In the genomic region with DNA sequence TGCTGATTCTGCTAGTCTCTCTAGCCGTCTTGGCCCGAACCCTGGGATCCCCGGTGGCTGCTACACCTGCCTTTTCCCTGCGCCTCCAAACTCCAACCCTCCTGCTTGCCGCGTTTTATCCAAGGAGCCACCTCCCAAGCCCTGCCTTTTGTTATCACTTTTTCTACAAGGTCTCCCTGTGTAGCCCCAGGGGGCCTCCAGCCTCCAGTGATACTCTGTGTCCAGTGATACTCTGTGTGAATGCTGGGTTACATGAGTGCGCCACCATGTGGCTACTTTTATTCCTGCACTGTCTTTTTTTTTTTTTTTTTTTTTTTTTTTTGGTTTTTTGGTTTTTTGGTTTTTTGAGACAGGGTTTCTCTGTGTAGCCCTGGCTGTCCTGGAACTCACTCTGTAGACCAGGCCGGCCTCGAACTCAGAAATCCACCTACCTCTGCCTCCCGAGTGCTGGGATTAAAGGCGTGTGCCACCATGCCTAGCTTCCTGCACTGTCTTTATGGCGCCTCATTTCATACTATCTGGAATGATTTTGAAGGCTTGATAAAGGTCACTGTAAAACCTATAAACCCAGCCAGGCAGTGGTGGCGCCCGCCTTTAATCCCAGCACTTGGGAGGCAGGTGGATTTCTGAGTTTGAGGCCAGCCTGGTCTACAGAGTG, we compare ENCODE assay signal across 11 mouse cellular contexts. TPM values are rescaled to one million over a fixed set of nuclear protein-coding genes. Genes with fewer than 3 reads are reported as not detected.
A peak's percentile ranks its signal among the peaks of the same experiment; 100 is the strongest.
DNase-seq lines count a peak whose midpoint lies in the region; ATAC-seq and TF ChIP-seq lines count a peak whose summit lies in the region.
"Not testable (repeated sequence)": the region's sequence is repeated elsewhere in the genome, so short reads cannot be mapped to it uniquely, and the experiment has no call there.
"Had no signal": no experiment of that assay in that cellular context is flagged by ENCODE, and none has a peak within 500 bp of the region (broad histone marks: within the 10 kb centered on the region; RNA-seq: fewer than 3 reads in every experiment).

No protein-coding gene starts in this region.

- peak; percentile 72; the same call in 1 of the 2 replicates for ATAC-seq in common myeloid progenitor, adult 5-6 weeks (replicated peaks; ENCODE audit: low read depth, poor library complexity, severe bottlenecking)
- 0 out of 2 replicates have a peak, but pooled peaks have one; percentile 42 for ATAC-seq in intestine, postnatal 0 days
- not testable (repeated sequence) for ATAC-seq in liver, embryonic 14.5 days (ENCODE audit: insufficient read depth); stomach, postnatal 0 days (ENCODE audit: low FRiP score, low TSS enrichment)

- 32% methylated on average over 14 of the region's 14 CpGs for WGBS in intestine, postnatal 0 days
- 36% methylated on average over 14 of the region's 14 CpGs for WGBS in liver, embryonic 14.5 days (ENCODE audit: insufficient replicate concordance)
- 38% methylated on average over 14 of the region's 14 CpGs for WGBS in stomach, postnatal 0 days

- TF ChIP-seq CTCF in ES-Bruce4 (IDR thresholded peaks at IDR 0.05; ENCODE audit: low read depth, low read length): peak; percentile 30
- peak; percentile 59 for TF ChIP-seq CTCF in bone marrow macrophage, adult 2 months (IDR thresholded peaks at IDR 0.05; ENCODE audit: low read depth, low read length)
- peak; percentile 75 for TF ChIP-seq CTCF in intestine, postnatal 0 days (IDR thresholded peaks at IDR 0.05; ENCODE audit: low read depth)
- TF ChIP-seq CTCF in liver, embryonic 14.5 days (IDR thresholded peaks at IDR 0.05; ENCODE audit: low read depth): peak; percentile 64
- TF ChIP-seq CTCF in stomach, postnatal 0 days (IDR thresholded peaks at IDR 0.05; ENCODE audit: low read depth): peak; percentile 76

- H3K4me1 ChIP-seq in ES-Bruce4 (ENCODE audit: control insufficient read depth, insufficient read depth, low read length); intestine, postnatal 0 days (replicated peaks; ENCODE audit: control insufficient read depth, insufficient read depth, low read length); liver, embryonic 14.5 days (replicated peaks; ENCODE audit: control insufficient read depth in 2 of 2, insufficient read depth in 2 of 2, low read length in 1 of 2); stomach, postnatal 0 days (replicated peaks; ENCODE audit: control insufficient read depth, insufficient read depth): not testable (repeated sequence)
- peaks cover 28% of the 10 kb centered on the region for H3K4me1 ChIP-seq in bone marrow macrophage, adult 2 months (ENCODE audit: control insufficient read depth, insufficient read depth, low read length)

- not testable (repeated sequence) for H3K27me3 ChIP-seq in ES-Bruce4 (ENCODE audit: control insufficient read depth, insufficient read depth, low read length, poor library complexity, severe bottlenecking); intestine, postnatal 0 days (replicated peaks; ENCODE audit: control insufficient read depth, insufficient read depth, low read length); liver, embryonic 14.5 days (ENCODE audit: control insufficient read depth, insufficient read depth, low read length); stomach, postnatal 0 days (ENCODE audit: control insufficient read depth, insufficient read depth, low read length)

- H3K36me3 ChIP-seq in ES-Bruce4 (ENCODE audit: control insufficient read depth, insufficient read depth, low read length, poor library complexity, severe bottlenecking); intestine, postnatal 0 days (ENCODE audit: control insufficient read depth, insufficient read depth); liver, embryonic 14.5 days (replicated peaks; ENCODE audit: control insufficient read depth, insufficient read depth, low read depth); stomach, postnatal 0 days (ENCODE audit: control insufficient read depth, insufficient read depth, low read length): not testable (repeated sequence)

- not testable (repeated sequence) for H3K4me3 ChIP-seq in ES-Bruce4 (ENCODE audit: low read depth, low read length); bone marrow macrophage, adult 2 months (ENCODE audit: insufficient read depth, low read length); intestine, postnatal 0 days (ENCODE audit: low read depth, low read length); liver, embryonic 14.5 days (ENCODE audit: insufficient read depth in 1 of 2, low read depth in 2 of 2, low read length in 2 of 2); stomach, postnatal 0 days (ENCODE audit: low read depth, low read length)

- H3K4me2 ChIP-seq in intestine, postnatal 0 days (replicated peaks; ENCODE audit: low read depth); liver, embryonic 14.5 days (ENCODE audit: low read depth); stomach, postnatal 0 days (replicated peaks; ENCODE audit: low read depth): not testable (repeated sequence)

- peak; percentile 30 for DNase-seq in gastrocnemius, postnatal 10 days
- not testable (repeated sequence) for DNase-seq in liver, embryonic 14.5 days (ENCODE audit: low read depth in 3 of 3, low spot score in 3 of 3)
- peak; percentile 23 for DNase-seq in neural tube, embryonic 10.5 days (ENCODE audit: extremely low spot score, low spot score)
- DNase-seq in stomach, postnatal 0 days (ENCODE audit: low spot score): peak; percentile 34

- not testable (repeated sequence) for TF ChIP-seq POLR2A in ES-Bruce4 (IDR thresholded peaks at IDR 0.05; ENCODE audit: insufficient read depth, low read length); bone marrow macrophage, adult 2 months (IDR thresholded peaks at IDR 0.05; ENCODE audit: borderline replicate concordance, low read depth, low read length)

- not testable (repeated sequence) for H3K27ac ChIP-seq in ES-Bruce4 (ENCODE audit: insufficient read depth, low read length); bone marrow macrophage, adult 2 months (ENCODE audit: insufficient read depth, low read depth, low read length); intestine, postnatal 0 days (ENCODE audit: low read depth, low read length); liver, embryonic 14.5 days; stomach, postnatal 0 days (replicated peaks)

- not testable (repeated sequence) for TF ChIP-seq EP300 in ES-Bruce4 (IDR thresholded peaks at IDR 0.05; ENCODE audit: insufficient read depth, low read depth, low read length); liver, embryonic 14.5 days (IDR thresholded peaks at IDR 0.05; ENCODE audit: low read depth); stomach, postnatal 0 days (optimal IDR thresholded peaks at IDR 0.05)

- not testable (repeated sequence) for H3K9me3 ChIP-seq in ES-Bruce4 (replicated peaks; ENCODE audit: control insufficient read depth, insufficient read depth, low read length, poor library complexity, severe bottlenecking); intestine, postnatal 0 days (ENCODE audit: control insufficient read depth); liver, embryonic 14.5 days (ENCODE audit: control insufficient read depth, low read length); stomach, postnatal 0 days (ENCODE audit: control insufficient read depth, low read length)

- H3K9ac ChIP-seq in ES-Bruce4 (ENCODE audit: low read depth, poor library complexity, severe bottlenecking); intestine, postnatal 0 days (ENCODE audit: low read depth, low read length); liver, embryonic 14.5 days (replicated peaks); stomach, postnatal 0 days (ENCODE audit: low read length): not testable (repeated sequence)

RNA-seq across cellular contexts. Expression of a gene that starts 34.2 kb away (rescaled TPM):
- 104 and 113 TPM in 2 replicates for polyA plus RNA-seq in ES-Bruce4 (2011; ENCODE audit: insufficient read depth, insufficient read length, low read depth, missing spikeins)
- 45.3 and 49.3 TPM in 2 replicates for polyA plus RNA-seq in bone marrow macrophage, adult 2 months (2012; ENCODE audit: insufficient read depth, insufficient read length, missing spikeins)
- total RNA-seq in common myeloid progenitor, adult 5-6 weeks (2017): 1.5 and 2.2 TPM in 2 replicates
- 10 to 100 TPM; 30.4 to 41.9 TPM for total RNA-seq in gastrocnemius, postnatal 10 days (2021)
- 64.3 and 78.9 TPM in 2 replicates for polyA plus RNA-seq in intestine, postnatal 0 days (2015; fragmentation: Nextera tagmentation; extraction: Ambion mirVana)
- 3.3 and 5.1 TPM in 2 replicates for polyA plus RNA-seq in liver, embryonic 14.5 days (2012; rRNA removed)
- polyA plus RNA-seq in liver, embryonic 14.5 days (2014; fragmentation: Nextera tagmentation; extraction: Ambion mirVana): 6.2 and 7.0 TPM in 2 replicates
- polyA plus RNA-seq in stomach, postnatal 0 days (2015; fragmentation: Nextera tagmentation; extraction: Ambion mirVana): 70.1 and 77.1 TPM in 2 replicates

RNA-seq across cellular contexts. Expression of a gene that starts 57.4 kb away (rescaled TPM):
- 0.06 and 0.33 TPM in 2 replicates for polyA plus RNA-seq in ES-Bruce4 (2011; ENCODE audit: insufficient read depth, insufficient read length, low read depth, missing spikeins)
- polyA plus RNA-seq in bone marrow macrophage, adult 2 months (2012; ENCODE audit: insufficient read depth, insufficient read length, missing spikeins): not detected in 2 replicates
- not detected in 2 replicates for total RNA-seq in common myeloid progenitor, adult 5-6 weeks (2017)
- under 1 TPM; 0.05 to 0.18 TPM for total RNA-seq in gastrocnemius, postnatal 10 days (2021)
- polyA plus RNA-seq in intestine, postnatal 0 days (2015; fragmentation: Nextera tagmentation; extraction: Ambion mirVana): not detected in 2 replicates
- polyA plus RNA-seq in liver, embryonic 14.5 days (2012; rRNA removed): not detected in 2 replicates
- not detected in 2 replicates for polyA plus RNA-seq in liver, embryonic 14.5 days (2014; fragmentation: Nextera tagmentation; extraction: Ambion mirVana)
- 0.06 TPM in 1 of 2 replicates, not detected in the other for polyA plus RNA-seq in stomach, postnatal 0 days (2015; fragmentation: Nextera tagmentation; extraction: Ambion mirVana)
- polyA plus RNA-seq: embryonic facial prominence, embryonic 12.5 days; large intestine, adult 2 months; midbrain, embryonic 16.5 days had no signal
